Mouse (Mus musculus): ENCODE measurements around the gene Gas2l2. TPM values are rescaled to one million over a fixed set of nuclear protein-coding genes. Genes with fewer than 3 reads are reported as not detected.

The Gas2l2 gene
- total and polyA plus RNA-seq, 3 experiments = 0.10 TPM; not detected in 2

DNA sequence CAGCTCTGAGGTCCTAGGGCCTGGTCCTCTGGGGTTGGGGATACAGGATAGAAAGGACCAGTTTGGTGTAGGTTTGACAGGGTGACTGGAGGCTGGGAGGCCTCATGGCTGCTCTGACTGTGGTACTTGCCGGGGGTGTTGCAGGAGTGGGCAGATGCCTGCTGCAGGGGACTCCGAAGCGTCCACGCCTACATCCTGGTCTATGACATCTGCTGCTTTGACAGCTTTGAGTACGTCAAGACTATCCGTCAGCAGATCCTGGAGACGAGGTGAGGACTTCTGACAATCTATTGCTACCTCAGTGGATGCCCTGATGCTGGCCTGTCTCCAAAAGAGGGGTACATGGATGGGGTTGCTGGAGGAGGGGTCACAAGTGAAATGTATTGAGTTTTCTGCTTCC lies 11.5 kb downstream of the Gas2l2 start:
- 0 out of 2 replicates have a peak, but pooled peaks cover 2% of the 10 kb centered on the region for H3K79me2 ChIP-seq (replicated peaks; ENCODE audit: control insufficient read depth, insufficient read depth, low read length)
- intact Hi-C loops (cut with DNase I) = loop anchor here (5.0 kb wide), 1 partner anchor 40 kb away; no protein-coding TSS in a partner anchor
- 78% methylated on average over 7 of the region's 7 CpGs for WGBS

GRCm38 (mm10) chr11:83417080-83417479 lies 12.2 kb downstream of the Gas2l2 start:
- 11% methylated on average over 5 of the region's 5 CpGs for WGBS
- TF ChIP-seq EP300 (IDR thresholded peaks at IDR 0.05; ENCODE audit: insufficient read depth, low read depth, low read length) (no peak), CTCF (IDR thresholded peaks at IDR 0.05) (no peak), POLR2A (IDR thresholded peaks at IDR 0.05; ENCODE audit: insufficient read depth, low read depth, low read length) (no peak)
- intact Hi-C loops (cut with DNase I) = loop anchor here (5.0 kb wide), 1 partner anchor 40 kb away; no protein-coding TSS in a partner anchor
- Histone ChIP-seq H3K9ac (ENCODE audit: low read depth, low read length) (no peak overlapping the region), H3K4me1 (ENCODE audit: control insufficient read depth, insufficient read depth, low read length) (peaks cover 1% of the 10 kb centered on the region; the same call in 1 of the 2 replicates), H3K27ac (no peak overlapping the region), H3K79me2 (replicated peaks; ENCODE audit: control insufficient read depth, insufficient read depth, low read length) (0 out of 2 replicates have a peak, but pooled peaks cover 2% of the 10 kb centered on the region), H3K27me3 (ENCODE audit: control insufficient read depth, insufficient read depth, low read length) (peaks cover 3% of the 10 kb centered on the region; the same call in 1 of the 2 replicates), H3K4me3 (no peak overlapping the region), H3K36me3 (ENCODE audit: control insufficient read depth, insufficient read depth, low read length) (no peaks in the 10 kb centered on the region)
- DNase-seq = peak; percentile 23 to 44

More for the DNA sequence above, 11.5 kb downstream of the Gas2l2 start:
- H3K27ac ChIP-seq = no peak overlapping the region
- no peak overlapping the region for H3K4me3 ChIP-seq
- no peak overlapping the region for H3K9ac ChIP-seq (ENCODE audit: low read depth, low read length)
- TF ChIP-seq CTCF (IDR thresholded peaks at IDR 0.05) = no peak
- TF ChIP-seq POLR2A (IDR thresholded peaks at IDR 0.05; ENCODE audit: insufficient read depth, low read depth, low read length) = no peak
- TF ChIP-seq EP300 (IDR thresholded peaks at IDR 0.05; ENCODE audit: insufficient read depth, low read depth, low read length) = no peak
- H3K27me3 ChIP-seq (ENCODE audit: control insufficient read depth, insufficient read depth, low read length) = peaks cover 3% of the 10 kb centered on the region; the same call in 1 of the 2 replicates
- no peak for DNase-seq
- no peaks in the 10 kb centered on the region for H3K36me3 ChIP-seq (ENCODE audit: control insufficient read depth, insufficient read depth, low read length)
- peaks cover 1% of the 10 kb centered on the region; the same call in 1 of the 2 replicates for H3K4me1 ChIP-seq (ENCODE audit: control insufficient read depth, insufficient read depth, low read length)

- no peak for TF ChIP-seq EP300 (IDR thresholded peaks at IDR 0.05; ENCODE audit: insufficient read depth, low read depth, low read length)
- TF ChIP-seq CTCF (IDR thresholded peaks at IDR 0.05) = no peak
- TF ChIP-seq POLR2A (IDR thresholded peaks at IDR 0.05; ENCODE audit: insufficient read depth, low read depth, low read length) = no peak
- Histone ChIP-seq H3K9ac (ENCODE audit: low read depth, low read length) (no peak overlapping the region), H3K27ac (no peak overlapping the region; the same call in 1 of the 2 replicates), H3K4me1 (ENCODE audit: control insufficient read depth, insufficient read depth, low read length) (peaks cover 3% of the 10 kb centered on the region; the same call in 1 of the 2 replicates), H3K36me3 (ENCODE audit: control insufficient read depth, insufficient read depth, low read length) (no peaks in the 10 kb centered on the region), H3K79me2 (replicated peaks; ENCODE audit: control insufficient read depth, insufficient read depth, low read length) (no peaks in the 10 kb centered on the region), H3K27me3 (ENCODE audit: control insufficient read depth, insufficient read depth, low read length) (no peaks in the 10 kb centered on the region), H3K4me3 (no peak overlapping the region)
- WGBS = 75% methylated on average over 6 of the region's 6 CpGs
- no peak for DNase-seq
- intact Hi-C loops (cut with DNase I) = no loop called here
Measured at GRCm38 (mm10) chr11:83410510-83410909, 18.7 kb downstream of the Gas2l2 start.

DNA sequence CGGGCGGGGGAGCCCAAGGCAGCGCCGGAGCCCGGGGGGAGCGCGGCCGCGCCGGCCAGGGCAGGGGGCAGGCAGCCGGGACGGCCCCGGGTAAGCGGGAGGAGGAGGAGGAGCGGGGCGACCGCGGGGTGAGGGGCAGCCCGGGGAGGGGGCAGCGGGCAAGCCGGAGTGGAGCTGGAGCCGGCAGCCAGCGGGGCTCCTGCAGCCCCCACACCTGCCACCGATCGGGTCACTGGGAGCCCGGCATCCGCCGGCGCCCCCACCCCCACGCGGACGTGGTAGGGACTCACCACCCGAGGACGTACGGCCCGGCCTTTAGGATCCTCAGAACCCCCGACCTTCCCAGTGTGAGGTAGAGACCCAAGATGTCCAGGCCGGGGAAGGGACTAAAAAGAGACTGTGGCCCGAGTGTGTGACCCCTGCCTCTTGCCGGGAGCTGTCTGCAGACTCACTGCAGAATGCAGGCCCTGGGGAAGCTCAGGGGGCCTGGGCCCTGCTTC lies 19.4 kb downstream of the Gas2l2 start:
- Histone ChIP-seq H3K9ac (ENCODE audit: low read depth, low read length) (peak overlapping the region; percentile 59), H3K4me1 (ENCODE audit: control insufficient read depth, insufficient read depth, low read length) (peaks cover 3% of the 10 kb centered on the region; the same call in 1 of the 2 replicates), H3K4me3 (peak overlapping the region; percentile 51), H3K27ac (peak overlapping the region; percentile 43), H3K36me3 (ENCODE audit: control insufficient read depth, insufficient read depth, low read length) (no peaks in the 10 kb centered on the region), H3K27me3 (ENCODE audit: control insufficient read depth, insufficient read depth, low read length) (no peaks in the 10 kb centered on the region), H3K79me2 (replicated peaks; ENCODE audit: control insufficient read depth, insufficient read depth, low read length) (no peaks in the 10 kb centered on the region)
- WGBS = 2% methylated on average over 36 of the region's 40 CpGs
- intact Hi-C loops (cut with DNase I) = no loop called here
- TF ChIP-seq EP300 (IDR thresholded peaks at IDR 0.05; ENCODE audit: insufficient read depth, low read depth, low read length) = no peak
- no peak for TF ChIP-seq CTCF (IDR thresholded peaks at IDR 0.05)
- TF ChIP-seq POLR2A (IDR thresholded peaks at IDR 0.05; ENCODE audit: insufficient read depth, low read depth, low read length) = no peak
- peak in 1 of 2 experiments; percentile 38 for DNase-seq

- H3K4me1 ChIP-seq (ENCODE audit: control insufficient read depth, insufficient read depth, low read length) = peaks cover 3% of the 10 kb centered on the region; the same call in 1 of the 2 replicates
- WGBS = 1% methylated on average over 23 of the region's 44 CpGs
- intact Hi-C loops (cut with DNase I) = no loop called here
- no peaks in the 10 kb centered on the region for H3K36me3 ChIP-seq (ENCODE audit: control insufficient read depth, insufficient read depth, low read length)
- TF ChIP-seq EP300 (IDR thresholded peaks at IDR 0.05; ENCODE audit: insufficient read depth, low read depth, low read length) = no peak
- peak; percentile 36; the same call in 1 of the 2 replicates for TF ChIP-seq POLR2A (IDR thresholded peaks at IDR 0.05; ENCODE audit: insufficient read depth, low read depth, low read length)
- DNase-seq = peak; percentile 55 to 59
- H3K27ac ChIP-seq = peak within 1 kb of the TSS; percentile 55
- H3K4me3 ChIP-seq = peak within 1 kb of the TSS; percentile 55
- no peaks in the 10 kb centered on the region for H3K79me2 ChIP-seq (replicated peaks; ENCODE audit: control insufficient read depth, insufficient read depth, low read length)
- no peaks in the 10 kb centered on the region for H3K27me3 ChIP-seq (ENCODE audit: control insufficient read depth, insufficient read depth, low read length)
- peak within 1 kb of the TSS; percentile 59 for H3K9ac ChIP-seq (ENCODE audit: low read depth, low read length)
Measured at GRCm38 (mm10) chr11:83409087-83409754, 20.0 kb downstream of the Gas2l2 start, which contains the start of gene Rasl10b. Gene Rasl10b (plus strand): TSS chr11:83409137.

GRCm38 (mm10) chr11:83408242-83408641 lies 21.0 kb downstream of the Gas2l2 start:
- 50% methylated on average over 8 of the region's 8 CpGs for WGBS
- H3K27me3 ChIP-seq (ENCODE audit: control insufficient read depth, insufficient read depth, low read length) = no peaks in the 10 kb centered on the region
- H3K9ac ChIP-seq (ENCODE audit: low read depth, low read length) = no peak overlapping the region
- H3K4me3 ChIP-seq = no peak overlapping the region
- no peaks in the 10 kb centered on the region for H3K79me2 ChIP-seq (replicated peaks; ENCODE audit: control insufficient read depth, insufficient read depth, low read length)
- intact Hi-C loops (cut with DNase I) = no loop called here
- no peak overlapping the region for H3K27ac ChIP-seq
- no peak for DNase-seq
- H3K4me1 ChIP-seq (ENCODE audit: control insufficient read depth, insufficient read depth, low read length) = peaks cover 3% of the 10 kb centered on the region; the same call in 1 of the 2 replicates
- no peaks in the 10 kb centered on the region for H3K36me3 ChIP-seq (ENCODE audit: control insufficient read depth, insufficient read depth, low read length)
- TF ChIP-seq EP300 (IDR thresholded peaks at IDR 0.05; ENCODE audit: insufficient read depth, low read depth, low read length) (no peak), POLR2A (IDR thresholded peaks at IDR 0.05; ENCODE audit: insufficient read depth, low read depth, low read length) (no peak)

Measured in heart, adult 2 months (tissue).